Mouse (Mus musculus) testis, adult 2 months (tissue): ENCODE measurements around the gene Zmat3.

Experiments
- CTCF ChIP-seq: fragments of 200-500 bp; IDR thresholded peaks from 2 replicates; pipeline ENCODE4 v1.5.1; 2012; ENCODE audit warnings: low read depth, mild to moderate bottlenecking, inconsistent platforms, low read length, moderate library complexity; ENCODE audit not compliant: control insufficient read depth, insufficient read depth, insufficient replicate concordance
- POLR2A ChIP-seq: fragments of 200-500 bp; IDR thresholded peaks from 2 replicates; pipeline ENCODE4 v1.6.1; 2012; ENCODE audit warnings: low read depth, mild to moderate bottlenecking, inconsistent platforms, low read length, moderate library complexity; ENCODE audit not compliant: control insufficient read depth

DNA sequence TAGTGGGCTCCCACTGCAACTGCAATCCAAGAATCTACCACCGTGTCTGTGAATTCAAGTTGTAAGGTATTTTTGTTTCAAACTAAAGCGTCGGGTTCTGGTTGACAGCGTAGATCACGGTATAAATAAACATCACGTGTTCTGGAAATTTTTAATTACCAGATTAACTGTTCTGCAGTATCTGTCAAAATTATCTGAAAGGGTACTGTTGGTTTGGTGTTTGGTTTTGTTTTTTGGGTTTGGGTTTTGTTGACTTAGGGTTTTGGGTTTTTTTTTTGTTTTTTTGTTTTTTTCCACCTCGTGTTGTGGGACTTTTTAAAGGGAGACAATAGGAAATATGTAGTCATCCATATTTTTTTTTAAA is 32.3 kb upstream of the Zmat3 start:
- TF ChIP-seq CTCF (no peak), POLR2A (no peak)
